Mouse (Mus musculus) limb, embryonic 10.5 days (tissue): ENCODE results near the gene Sdc3. TPM values are rescaled to one million over a fixed set of nuclear protein-coding genes. Genes with fewer than 3 reads are reported as not detected.

Experiments
- DNase-seq: peaks from one replicate; pipeline ENCODE4 v3.0.0-alpha.2; 2017; ENCODE audit warnings: low spot score
- H3K27ac ChIP-seq: fragments of 300-500 bp; sonication (generic); 2 replicates; pipeline ENCODE4 v1.5.1; 2016; ENCODE audit warnings: mild to moderate bottlenecking
- H3K27me3 ChIP-seq: fragments of 300-500 bp; sonication (generic); 2 replicates; pipeline ENCODE4 v1.6.1; 2016; ENCODE audit warnings: low read depth, mild to moderate bottlenecking; ENCODE audit not compliant: poor library complexity, severe bottlenecking
- H3K36me3 ChIP-seq: fragments of 300-500 bp; sonication (generic); 2 replicates; pipeline ENCODE4 v1.6.1; 2016; ENCODE audit warnings: mild to moderate bottlenecking, moderate library complexity
- H3K4me1 ChIP-seq: fragments of 300-500 bp; sonication (generic); 2 replicates; pipeline ENCODE4 v1.6.1; 2016
- H3K4me3 ChIP-seq: fragments of 300-500 bp; sonication (generic); 2 replicates; pipeline ENCODE4 v1.5.1; 2016; ENCODE audit warnings: mild to moderate bottlenecking, moderate library complexity
- H3K9me3 ChIP-seq: fragments of 300-500 bp; sonication (generic); replicated peaks from 2 replicates; pipeline ENCODE4 v1.6.1; 2016; ENCODE audit warnings: mild to moderate bottlenecking
- WGBS: fragments of 180-500 bp; shearing (Covaris S2); methylation state at CpG from one replicate; pipeline ENCODE4 v1.1.7; 2016; 5-methylcytosine and 5-hydroxymethylcytosine counted together
- polyA plus RNA-seq: library from polyadenylated mRNA; unstranded; fragments of >200 nt; fragmentation: Nextera tagmentation; extraction: Ambion mirVana; gene quantifications from 2 replicates; pipeline ENCODE4 v1.2.1, GENCODE M21; 2016

The Sdc3 gene
- polyA plus RNA-seq, 1 experiment from 2014 or later: 38.1 TPM

DNA sequence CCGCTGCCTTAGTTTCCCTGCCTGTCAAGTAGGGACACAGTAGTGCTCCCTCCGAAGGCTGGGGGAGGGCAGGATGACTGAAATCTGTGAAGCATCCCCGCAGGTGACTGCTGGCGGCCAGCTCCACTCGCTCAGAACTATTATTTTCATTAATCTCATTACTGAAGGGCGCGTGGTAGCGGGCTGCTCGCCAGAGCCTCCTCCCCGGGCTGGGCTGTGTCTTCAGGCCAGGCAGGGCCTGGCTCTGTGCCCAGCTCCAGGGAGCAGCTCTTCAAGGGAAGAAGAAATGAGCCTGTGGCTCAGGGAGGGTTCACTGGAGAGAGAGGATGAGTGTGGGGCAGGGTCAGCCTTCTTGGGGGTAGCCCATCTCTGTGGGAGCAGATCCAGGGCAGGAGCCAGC lies 82.3 kb downstream of the Sdc3 start:
- H3K27me3 ChIP-seq: peaks cover 41% of the 10 kb centered on the region
- H3K4me1 ChIP-seq: peaks cover 45% of the 10 kb centered on the region
- 57% methylated on average over 10 of the region's 10 CpGs for whole genome bisulfite sequencing
- H3K9me3 ChIP-seq: no peaks in the 10 kb centered on the region
- H3K27ac ChIP-seq: no peak overlapping the region
- no peak overlapping the region for H3K4me3 ChIP-seq
- no peaks in the 10 kb centered on the region for H3K36me3 ChIP-seq
- no peak for DNase-seq

Other genes starting within 250 kb of the Sdc3 start
- 4.4 and 4.8 TPM in 2 replicates for gene Nkain1, start 218.4 kb upstream of the Sdc3 start, polyA plus RNA-seq
- gene Pum1, start 129.2 kb upstream of the Sdc3 start, polyA plus RNA-seq: 116 and 124 TPM in 2 replicates
- 10.5 and 15.4 TPM in 2 replicates for gene Laptm5, start 120.6 kb downstream of the Sdc3 start, polyA plus RNA-seq
- 0.23 TPM in 1 of 2 replicates, not detected in the other for gene Matn1, start 151.8 kb downstream of the Sdc3 start, polyA plus RNA-seq